Mouse (Mus musculus) neural tube, embryonic 11.5 days (tissue): ENCODE data around the gene Fibp. TPM values are rescaled to one million over a fixed set of nuclear protein-coding genes. Genes with fewer than 3 reads are reported as not detected.

Source experiments
- ATAC-seq: fragments of 200-750 bp; cut with Nextera tagmentation; 2 replicates; pipeline ENCODE4 v1.8.0; 2017; ENCODE audit warnings: moderate number of reproducible peaks, mild to moderate bottlenecking, moderate TSS enrichment, moderate library complexity; ENCODE audit not compliant: insufficient read depth, low FRiP score, low TSS enrichment
- DNase-seq: peaks from one replicate; pipeline ENCODE4 v3.0.0-alpha.2; 2015; ENCODE audit warnings: low spot score
- H3K27ac ChIP-seq: fragments of 300-500 bp; sonication (generic); 2 replicates; pipeline ENCODE4 v1.5.1; 2014; ENCODE audit warnings: low read depth, mild to moderate bottlenecking, low read length
- H3K27me3 ChIP-seq: fragments of 300-500 bp; sonication (generic); 2 replicates; pipeline ENCODE4 v1.6.1; 2014; ENCODE audit warnings: mild to moderate bottlenecking, low read length, mixed read lengths; ENCODE audit not compliant: control insufficient read depth, insufficient read depth
- H3K36me3 ChIP-seq: fragments of 300-500 bp; sonication (generic); 2 replicates; pipeline ENCODE4 v1.6.1; 2014; ENCODE audit warnings: mild to moderate bottlenecking, low read length, moderate library complexity, mixed read lengths; ENCODE audit not compliant: control insufficient read depth, insufficient read depth
- H3K4me1 ChIP-seq: fragments of 300-500 bp; sonication (generic); 2 replicates; pipeline ENCODE4 v1.6.1; 2014; ENCODE audit warnings: low read length, mixed read lengths; ENCODE audit not compliant: control insufficient read depth, insufficient read depth
- H3K4me2 ChIP-seq: fragments of 300-500 bp; sonication (generic); 2 replicates; pipeline ENCODE4 v1.6.1; 2014; ENCODE audit warnings: low read depth, mild to moderate bottlenecking, moderate library complexity
- H3K4me3 ChIP-seq: fragments of 300-500 bp; sonication (generic); 2 replicates; pipeline ENCODE4 v1.5.1; 2014; ENCODE audit warnings: low read depth, low read length
- H3K9ac ChIP-seq: fragments of 300-500 bp; sonication (generic); 2 replicates; pipeline ENCODE4 v1.6.1; 2014; ENCODE audit warnings: mild to moderate bottlenecking, low read length
- H3K9me3 ChIP-seq: fragments of 300-500 bp; sonication (generic); 2 replicates; pipeline ENCODE4 v1.6.1; 2016; ENCODE audit warnings: low read length; ENCODE audit not compliant: control insufficient read depth
- WGBS: fragments of 180-500 bp; shearing (Covaris S2); extraction: QIAGEN DNeasy Blood & Tissue Kit; methylation state at CpG from one replicate; pipeline ENCODE4 v1.1.7; 2014; 5-methylcytosine and 5-hydroxymethylcytosine counted together
- polyA plus RNA-seq: library from polyadenylated mRNA; unstranded; fragments of >200 nt; fragmentation: Nextera tagmentation; extraction: Ambion mirVana; gene quantifications from 2 replicates; pipeline ENCODE4 v1.2.1, GENCODE M21; 2014

The Fibp gene
- polyA plus RNA-seq, 1 experiment from 2014 or later = 119 TPM

GRCm38 (mm10) chr19:5429219-5429618 is 31.2 kb upstream of the Fibp start:
- Histone ChIP-seq H3K27me3 (no peaks in the 10 kb centered on the region), H3K9ac (no peak overlapping the region), H3K4me3 (no peak overlapping the region), H3K36me3 (peaks cover 8% of the 10 kb centered on the region), H3K27ac (no peak overlapping the region), H3K4me1 (peaks cover 7% of the 10 kb centered on the region), H3K9me3 (no peaks in the 10 kb centered on the region), H3K4me2 (no peak overlapping the region)
- WGBS = 86% methylated on average over 4 of the region's 4 CpGs
- ATAC-seq (no peak), DNase-seq (no peak)

- Histone ChIP-seq H3K9ac (no peak overlapping the region), H3K4me2 (no peak overlapping the region), H3K9me3 (no peaks in the 10 kb centered on the region), H3K27ac (no peak overlapping the region), H3K27me3 (no peaks in the 10 kb centered on the region), H3K4me1 (peaks cover 7% of the 10 kb centered on the region), H3K4me3 (no peak overlapping the region), H3K36me3 (peaks cover 8% of the 10 kb centered on the region)
- DNase-seq (no peak), ATAC-seq (no peak)
- 75% methylated on average over 8 of the region's 8 CpGs for WGBS
Observed at GRCm38 (mm10) chr19:5429806-5430205, 30.6 kb upstream of the Fibp start.

DNA sequence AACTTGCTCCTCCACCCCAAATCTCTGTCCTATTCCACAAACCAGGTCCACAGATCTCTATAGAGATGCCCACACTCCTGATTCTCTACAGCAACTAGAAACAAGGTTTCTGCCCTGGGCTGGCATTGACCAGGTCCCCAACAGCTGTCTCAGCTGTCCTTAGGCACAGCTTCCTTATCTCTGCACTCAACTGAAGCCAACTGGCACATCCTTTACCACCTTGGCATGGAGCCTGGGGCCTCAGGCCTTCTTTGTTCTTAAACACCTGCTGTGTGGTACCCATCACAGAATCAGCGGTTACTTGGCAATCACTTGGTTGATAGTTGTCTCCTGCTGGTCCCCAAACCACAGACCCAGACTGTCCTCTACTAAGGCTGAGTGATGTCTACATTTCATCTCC is 30.0 kb upstream of the Fibp start:
- Histone ChIP-seq H3K27ac (no peak overlapping the region), H3K9ac (no peak overlapping the region), H3K9me3 (no peaks in the 10 kb centered on the region), H3K4me3 (no peak overlapping the region), H3K4me1 (peaks cover 7% of the 10 kb centered on the region), H3K36me3 (peaks cover 8% of the 10 kb centered on the region), H3K27me3 (no peaks in the 10 kb centered on the region), H3K4me2 (no peak overlapping the region)
- ATAC-seq (no peak), DNase-seq (no peak)
- WGBS = 94% methylated on average over 1 of the region's 1 CpGs

- no peak for ATAC-seq
- no peak for DNase-seq
- Histone ChIP-seq H3K9me3 (no peaks in the 10 kb centered on the region), H3K4me3 (no peak overlapping the region), H3K4me2 (no peak overlapping the region), H3K27ac (no peak overlapping the region), H3K4me1 (no peaks in the 10 kb centered on the region; the same call in 1 of the 2 replicates), H3K36me3 (peaks cover 1% of the 10 kb centered on the region), H3K9ac (no peak overlapping the region), H3K27me3 (no peaks in the 10 kb centered on the region)
- WGBS = 86% methylated on average over 4 of the region's 4 CpGs
Observed at GRCm38 (mm10) chr19:5431911-5432464, 28.4 kb upstream of the Fibp start.

GRCm38 (mm10) chr19:5432992-5433852 is 27.2 kb upstream of the Fibp start:
- H3K27ac ChIP-seq = no peak overlapping the region
- H3K4me3 ChIP-seq = peak overlapping the region; percentile 15; the same call in 1 of the 2 replicates
- H3K27me3 ChIP-seq = no peaks in the 10 kb centered on the region
- peak overlapping the region; percentile 33 for H3K4me2 ChIP-seq
- peak; percentile 47 for DNase-seq
- 13% methylated on average over 16 of the region's 16 CpGs for WGBS
- no peaks in the 10 kb centered on the region; the same call in 1 of the 2 replicates for H3K4me1 ChIP-seq
- H3K36me3 ChIP-seq = no peaks in the 10 kb centered on the region
- H3K9ac ChIP-seq = peak overlapping the region; percentile 26
- no peaks in the 10 kb centered on the region for H3K9me3 ChIP-seq
- ATAC-seq = no peak

GRCm38 (mm10) chr19:5433951-5434350 is 26.5 kb upstream of the Fibp start:
- ATAC-seq (no peak), DNase-seq (no peak)
- H3K27me3 ChIP-seq = no peaks in the 10 kb centered on the region
- H3K9ac ChIP-seq = peak overlapping the region; percentile 26; the same call in 1 of the 2 replicates
- WGBS = 62% methylated on average over 7 of the region's 7 CpGs
- H3K4me2 ChIP-seq = peak overlapping the region; percentile 33
- no peak overlapping the region for H3K27ac ChIP-seq
- no peaks in the 10 kb centered on the region for H3K9me3 ChIP-seq
- H3K4me3 ChIP-seq = no peak overlapping the region
- H3K36me3 ChIP-seq = no peaks in the 10 kb centered on the region
- H3K4me1 ChIP-seq = no peaks in the 10 kb centered on the region; the same call in 1 of the 2 replicates

- no peak overlapping the region for H3K9ac ChIP-seq
- H3K27ac ChIP-seq = no peak overlapping the region
- no peak for DNase-seq
- no peaks in the 10 kb centered on the region for H3K36me3 ChIP-seq
- H3K4me1 ChIP-seq = peaks cover 8% of the 10 kb centered on the region
- H3K27me3 ChIP-seq = peaks cover 29% of the 10 kb centered on the region
- WGBS = 70% methylated on average over 9 of the region's 9 CpGs
- H3K4me2 ChIP-seq = no peak overlapping the region
- no peak for ATAC-seq
- no peaks in the 10 kb centered on the region for H3K9me3 ChIP-seq
- no peak overlapping the region for H3K4me3 ChIP-seq
Observed at GRCm38 (mm10) chr19:5444371-5444908, 16.0 kb upstream of the Fibp start.

- Histone ChIP-seq H3K27ac (no peak overlapping the region), H3K9ac (no peak overlapping the region), H3K4me2 (no peak overlapping the region), H3K4me3 (no peak overlapping the region), H3K27me3 (peaks cover 32% of the 10 kb centered on the region), H3K9me3 (no peaks in the 10 kb centered on the region), H3K36me3 (no peaks in the 10 kb centered on the region), H3K4me1 (peaks cover 8% of the 10 kb centered on the region)
- WGBS = 34% methylated on average over 7 of the region's 7 CpGs
- no peak for ATAC-seq
- no peak for DNase-seq
Observed at GRCm38 (mm10) chr19:5444954-5445353, 15.5 kb upstream of the Fibp start.
